Mouse (Mus musculus) v-Abl transformed pro-B cells (cell line): Measurements from ENCODE around the gene Sgpl1.

ENCODE experiments used
- in situ Hi-C, 2 experiments: fragments of 400-800 bp; cut with MboI; formaldehyde crosslinking; loops; one replicate each; pipeline ENCODE4 v1.15.1; 2025; ENCODE audit not compliant: unreplicated experiment in 2 of 2

Sgpl1 gene

DNA sequence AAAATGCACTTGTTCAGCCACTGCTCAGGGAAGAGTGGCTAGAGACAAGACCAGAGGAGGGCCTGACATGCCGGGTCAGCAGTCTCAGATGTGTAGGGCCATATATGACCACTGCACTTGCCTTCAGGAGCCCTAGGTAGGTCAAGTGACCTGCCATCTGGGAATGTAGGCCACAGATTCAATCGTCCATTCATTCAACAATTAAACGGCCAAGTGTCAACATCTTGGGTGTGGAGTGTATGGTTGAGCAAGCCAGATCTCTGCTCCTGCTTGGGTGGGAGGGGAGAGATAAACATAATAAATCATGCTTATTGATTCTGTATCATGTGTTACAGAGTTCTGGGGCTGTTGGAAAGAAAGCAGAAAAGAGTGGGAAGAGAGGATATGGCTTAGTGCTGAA lies 11.1 kb upstream of the Sgpl1 start:
- in situ Hi-C loops, result loop anchor here in 1 of 2 experiments (10.0 kb wide), 1 partner anchor 104 kb away; no protein-coding TSS in a partner anchor

DNA sequence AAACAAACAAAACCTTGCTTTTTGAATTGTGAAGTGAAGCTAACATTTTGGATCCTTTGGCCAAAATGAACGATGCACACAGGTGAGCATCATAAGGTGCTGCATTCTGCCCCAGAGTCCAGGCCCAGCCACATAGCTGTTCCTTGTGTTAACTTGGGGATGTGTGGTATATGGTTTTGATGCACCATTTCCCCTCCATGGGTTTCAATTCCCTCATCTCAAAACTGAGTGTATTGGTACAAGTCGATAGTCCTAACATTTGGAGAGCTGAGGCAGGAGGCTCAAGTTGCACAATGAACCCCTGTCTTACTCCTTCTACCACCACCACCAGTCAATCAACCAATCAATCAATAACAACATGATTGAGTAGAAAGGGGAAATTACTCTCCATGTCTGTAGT lies 8.9 kb upstream of the Sgpl1 start:
- in situ Hi-C loops, result loop anchor here in 1 of 2 experiments (10.0 kb wide), 1 partner anchor 102 kb away; no protein-coding TSS in a partner anchor

DNA sequence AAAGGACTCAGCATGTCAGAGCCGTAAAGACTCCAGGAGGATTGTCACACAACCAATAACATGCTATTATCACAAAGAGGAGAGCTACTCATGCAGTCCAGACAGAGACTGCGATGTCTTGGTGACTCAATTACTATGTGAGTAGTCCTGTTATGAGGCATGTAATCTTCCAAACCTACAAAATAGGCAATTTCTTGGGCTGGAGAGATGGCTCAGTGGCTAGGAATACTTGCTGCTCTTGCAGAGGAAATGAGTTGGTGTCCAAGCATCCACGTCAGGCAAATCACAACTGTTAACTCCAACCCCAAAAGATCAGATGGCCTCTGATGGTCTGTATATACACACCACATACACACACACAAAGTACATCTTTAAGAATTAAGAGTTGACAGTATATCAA lies 8.1 kb upstream of the Sgpl1 start:
- in situ Hi-C loops, result loop anchor here in 1 of 2 experiments (10.0 kb wide), 1 partner anchor 101 kb away; no protein-coding TSS in a partner anchor

DNA sequence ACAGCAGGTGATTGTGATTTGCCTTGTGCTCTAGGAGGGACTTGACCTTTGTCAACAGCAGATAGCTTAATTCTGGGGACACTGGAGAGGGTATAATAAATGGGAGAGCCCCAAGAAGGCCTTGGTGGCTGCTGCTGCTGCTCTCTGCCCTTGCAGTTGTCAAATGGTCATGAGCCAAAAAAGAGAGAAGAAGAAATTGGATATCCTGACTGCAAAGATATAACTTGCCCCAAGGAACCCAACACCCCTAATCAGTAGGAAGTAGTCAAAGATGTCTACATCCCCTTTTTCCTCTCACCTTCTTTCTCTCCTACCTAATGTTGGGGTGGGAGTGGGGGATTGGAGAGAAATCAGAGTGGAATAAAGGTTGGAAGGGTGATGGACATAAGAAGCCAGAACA lies 4.6 kb upstream of the Sgpl1 start:
- in situ Hi-C loops, result loop anchor here in 1 of 2 experiments (10.0 kb wide), 1 partner anchor 97 kb away; no protein-coding TSS in a partner anchor

- in situ Hi-C loops, result loop anchor here in 1 of 2 experiments (10.0 kb wide), 1 partner anchor 96 kb away; no protein-coding TSS in a partner anchor
Observed at GRCm38 (mm10) chr10:61150616-61151015, 3.1 kb upstream of the Sgpl1 start.

DNA sequence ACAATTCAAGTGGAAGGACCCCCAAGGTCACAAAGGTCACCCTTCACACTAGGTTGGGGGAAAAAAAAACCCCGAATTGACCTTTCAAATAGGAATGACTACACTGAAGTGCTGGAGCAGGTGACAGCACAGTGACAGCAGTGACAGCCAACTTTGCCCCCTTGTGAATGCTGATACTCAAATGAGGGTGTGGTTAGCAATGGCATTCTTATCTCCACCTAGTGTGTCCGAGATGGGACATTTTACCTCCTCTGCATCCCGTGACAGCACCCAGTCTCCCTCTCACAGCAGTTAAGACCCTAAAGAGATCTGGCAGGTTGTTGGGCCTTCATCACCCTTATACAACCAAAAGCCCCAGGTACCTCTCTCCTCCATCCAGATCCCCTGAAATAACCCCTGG lies 2.0 kb upstream of the Sgpl1 start:
- in situ Hi-C loops, result loop anchor here (10.0 to 25.0 kb wide), 6 partner anchors 305 to 1313 kb away; partner anchors contain the start of genes Dnajb12 (in 1 of the 2) and Eif4ebp2 (in 1 of the 2)

- in situ Hi-C loops, result loop anchor here (10.0 to 25.0 kb wide), 6 partner anchors 308 to 1316 kb away; partner anchors contain the start of genes Dnajb12 (in 1 of the 2) and Eif4ebp2 (in 1 of the 2)
Observed at GRCm38 (mm10) chr10:61146807-61147156, 721 bp downstream of the Sgpl1 start.

DNA sequence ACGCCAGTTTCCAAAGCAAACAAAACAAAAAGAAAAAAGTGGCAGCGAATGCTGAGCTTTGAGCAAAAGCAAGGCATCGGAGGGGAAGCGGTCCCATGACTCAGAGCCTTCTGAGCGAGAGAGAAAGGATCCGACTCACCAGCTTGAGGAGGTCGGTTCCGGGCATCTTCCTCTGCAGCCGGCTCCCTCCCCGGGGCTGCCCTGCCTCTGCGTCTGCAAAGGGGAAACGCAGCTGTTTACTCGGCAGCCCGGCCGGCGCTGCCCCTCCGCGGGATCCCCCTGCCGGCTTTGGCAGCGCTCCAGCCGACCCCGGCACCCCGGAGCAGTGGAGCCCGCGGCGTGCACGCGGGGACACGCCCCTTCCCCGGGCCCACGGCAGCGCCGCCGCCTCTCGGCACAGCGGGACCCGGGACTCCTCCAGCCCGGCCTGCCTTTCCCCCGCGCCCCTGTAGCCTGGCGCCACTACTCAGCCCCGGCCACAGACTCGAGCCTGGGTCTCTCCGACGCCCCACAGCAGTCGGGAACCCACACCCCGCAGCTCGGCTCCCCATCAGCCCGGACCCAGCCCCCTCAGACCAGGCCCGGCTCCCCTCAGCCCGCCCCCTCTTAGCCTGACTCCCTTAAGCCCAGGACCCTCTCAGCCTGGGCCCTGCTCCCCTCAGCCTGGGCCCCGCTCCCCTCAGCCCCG lies 1.2 kb downstream of the Sgpl1 start:
- in situ Hi-C loops, result loop anchor here (10.0 to 25.0 kb wide), 6 partner anchors 309 to 1316 kb away; partner anchors contain the start of genes Dnajb12 (in 1 of the 2) and Eif4ebp2 (in 1 of the 2)

DNA sequence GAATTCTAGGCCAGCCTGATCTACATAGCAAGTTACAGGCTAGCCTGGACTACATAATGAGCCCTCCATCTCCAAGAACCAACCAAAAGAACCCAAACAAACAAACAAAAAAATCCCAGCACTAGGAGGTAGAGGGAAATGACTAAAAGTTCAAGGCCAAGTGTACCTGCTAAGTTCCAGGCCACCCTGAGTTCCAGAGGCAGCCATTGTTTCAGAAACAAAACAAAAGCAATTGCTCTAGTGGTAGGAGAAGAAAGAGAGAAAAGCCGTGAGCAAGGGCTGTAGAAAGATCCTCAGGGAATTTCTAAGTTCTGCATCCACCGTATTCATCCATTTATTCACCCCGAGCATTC lies 1.8 kb downstream of the Sgpl1 start:
- in situ Hi-C loops, result loop anchor here (10.0 to 25.0 kb wide), 6 partner anchors 309 to 1317 kb away; partner anchors contain the start of genes Dnajb12 (in 1 of the 2) and Eif4ebp2 (in 1 of the 2)

DNA sequence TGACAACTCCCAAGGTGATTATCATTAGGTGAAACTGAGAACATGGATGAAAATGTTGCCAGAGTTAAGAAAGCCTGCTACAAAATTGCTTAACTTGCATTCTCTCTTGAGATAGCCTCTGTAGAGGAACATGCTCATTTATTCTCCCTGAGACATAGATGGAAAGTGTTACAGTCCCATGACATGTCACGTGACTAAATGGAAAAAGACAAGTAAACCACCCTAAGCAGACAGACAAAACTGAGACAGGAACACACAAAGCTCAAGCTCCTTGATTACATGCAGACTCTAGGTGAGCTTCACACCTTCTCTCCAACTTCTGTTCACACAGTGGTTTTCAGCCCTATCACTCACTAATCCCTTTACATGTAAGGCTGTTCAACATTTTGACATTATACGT lies 4.2 kb downstream of the Sgpl1 start:
- in situ Hi-C loops, result loop anchor here (10.0 to 25.0 kb wide), 6 partner anchors 311 to 1319 kb away; partner anchors contain the start of genes Dnajb12 (in 1 of the 2) and Eif4ebp2 (in 1 of the 2)

DNA sequence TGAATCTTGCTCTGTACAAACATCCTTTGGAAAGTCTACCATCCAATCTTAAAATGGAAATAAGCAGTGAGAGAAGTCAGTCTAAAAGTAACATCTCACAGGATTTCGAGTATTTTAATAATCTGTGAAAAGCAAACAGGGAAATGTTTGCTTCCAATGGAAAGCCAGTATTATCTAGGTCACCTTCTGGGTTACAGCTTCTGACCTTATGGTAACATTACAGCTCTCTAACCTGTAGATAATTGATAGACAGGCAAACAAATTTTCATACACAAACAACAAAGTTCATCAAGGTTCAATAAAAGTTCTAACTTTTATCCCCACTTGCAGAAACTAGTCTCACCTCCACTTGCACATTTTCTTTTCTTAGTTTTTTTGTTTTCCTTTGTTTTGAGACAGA lies 9.9 kb downstream of the Sgpl1 start:
- in situ Hi-C loops, result loop anchor here (25.0 kb wide), 4 partner anchors 1050 to 1325 kb away; partner anchors contain the start of gene Dnajb12 (in 1 of the 2)

GRCm38 (mm10) chr10:61135226-61135839 lies 12.2 kb downstream of the Sgpl1 start:
- in situ Hi-C loops, result loop anchor here (25.0 kb wide), 4 partner anchors 1048 to 1327 kb away; partner anchors contain the start of gene Dnajb12 (in 1 of the 2)

DNA sequence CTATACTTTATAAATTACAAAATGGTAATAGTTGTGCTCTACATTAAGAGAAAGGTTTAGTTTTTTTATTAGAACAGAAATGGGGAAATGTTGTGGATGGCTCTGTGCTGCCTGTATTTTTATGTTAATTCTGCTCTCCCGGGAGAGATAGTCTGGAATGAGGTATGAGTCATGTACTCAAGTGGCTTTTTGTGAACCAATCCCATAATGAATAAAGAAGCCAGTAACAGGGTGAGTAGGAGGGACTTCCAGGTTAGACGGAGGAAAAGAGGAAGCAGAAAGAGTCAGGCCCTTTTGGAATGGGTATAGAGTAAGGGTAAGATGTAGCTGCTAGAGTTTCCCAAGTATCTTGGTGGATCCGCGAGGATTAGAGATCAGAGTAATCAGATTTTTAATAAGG lies 13.5 kb downstream of the Sgpl1 start:
- in situ Hi-C loops, result loop anchor here (25.0 kb wide), 4 partner anchors 1047 to 1328 kb away; partner anchors contain the start of gene Dnajb12 (in 1 of the 2)

- in situ Hi-C loops, result loop anchor here (25.0 kb wide), 4 partner anchors 1044 to 1331 kb away; partner anchors contain the start of gene Dnajb12 (in 1 of the 2)
Observed at GRCm38 (mm10) chr10:61130959-61131358, 16.5 kb downstream of the Sgpl1 start.

DNA sequence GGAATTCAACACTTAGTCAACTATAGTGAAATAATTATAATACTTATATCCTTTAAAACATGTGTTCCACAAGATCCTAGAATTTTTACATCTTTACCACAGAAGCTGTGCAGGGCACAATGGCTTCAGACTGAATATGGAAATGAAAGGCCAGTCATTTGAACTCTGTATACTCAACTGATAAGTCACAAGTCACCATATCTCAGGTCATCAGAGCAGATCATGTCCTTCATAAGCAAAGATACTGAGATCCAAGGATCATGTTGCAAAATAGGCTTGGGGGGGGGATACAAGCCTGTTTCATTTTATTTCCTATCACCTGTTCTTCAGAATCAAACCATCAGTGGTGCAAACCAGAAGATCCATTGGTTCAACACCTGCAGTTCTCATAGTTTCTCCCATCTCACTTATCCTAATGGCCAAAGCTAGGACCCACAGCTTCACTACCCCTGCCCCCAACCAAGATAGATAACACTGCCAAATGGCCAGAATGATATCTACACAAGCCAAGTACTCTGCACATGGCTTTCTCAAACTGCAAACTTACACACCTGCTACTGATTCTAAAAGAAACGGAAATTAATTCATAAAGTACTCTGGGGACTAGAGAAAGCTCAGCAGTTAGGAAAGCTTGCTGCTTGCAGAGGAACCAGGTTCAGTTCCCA lies 18.7 kb downstream of the Sgpl1 start:
- in situ Hi-C loops, result loop anchor here (25.0 kb wide), 4 partner anchors 1042 to 1333 kb away; partner anchors contain the start of gene Dnajb12 (in 1 of the 2)

DNA sequence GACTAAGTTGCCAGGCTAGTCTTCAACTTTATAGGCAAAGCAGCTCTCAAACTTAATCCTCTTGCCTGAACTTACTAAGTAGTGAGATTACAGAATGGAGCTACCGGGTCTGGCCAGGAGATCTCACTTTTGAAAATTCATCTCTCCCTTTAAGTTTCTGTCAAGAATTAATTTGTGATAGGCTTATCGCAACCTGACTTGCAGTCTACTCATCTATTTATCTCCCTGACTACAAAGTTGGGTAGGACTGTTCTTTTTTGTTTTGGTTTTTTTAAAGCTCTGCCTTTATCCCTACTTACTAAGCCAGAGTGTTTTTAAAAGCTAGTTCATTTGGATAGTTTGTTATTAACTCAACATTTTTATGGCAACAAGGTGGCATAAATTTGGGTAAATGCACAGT lies 23.0 kb downstream of the Sgpl1 start:
- in situ Hi-C loops, result loop anchor here in 1 of 2 experiments (25.0 kb wide), 1 partner anchor 1638 kb away; no protein-coding TSS in a partner anchor

- in situ Hi-C loops, result loop anchor here in 1 of 2 experiments (25.0 kb wide), 1 partner anchor 1639 kb away; no protein-coding TSS in a partner anchor
Observed at GRCm38 (mm10) chr10:61123276-61123913, 24.1 kb downstream of the Sgpl1 start.

DNA sequence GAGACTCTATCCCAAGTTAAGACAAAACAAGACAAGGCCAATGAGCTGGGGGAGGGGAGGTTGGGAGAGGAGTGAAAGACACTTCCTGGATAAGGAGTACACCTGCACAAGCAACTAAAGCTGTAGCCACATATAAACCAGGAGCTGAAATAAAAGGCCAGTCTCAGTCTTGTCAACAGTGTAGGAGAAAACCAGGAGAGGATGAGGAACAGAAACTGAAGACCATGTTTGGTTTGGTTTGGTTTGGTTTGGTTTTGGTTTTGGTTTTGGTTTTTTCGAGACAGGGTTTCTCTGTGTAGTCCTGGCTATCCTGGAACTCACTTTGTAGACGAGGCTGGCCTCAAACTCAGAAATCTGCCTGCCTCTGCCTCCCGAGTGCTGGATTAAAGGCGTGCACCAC lies 25.8 kb downstream of the Sgpl1 start:
- in situ Hi-C loops, result loop anchor here in 1 of 2 experiments (25.0 kb wide), 1 partner anchor 1641 kb away; no protein-coding TSS in a partner anchor

DNA sequence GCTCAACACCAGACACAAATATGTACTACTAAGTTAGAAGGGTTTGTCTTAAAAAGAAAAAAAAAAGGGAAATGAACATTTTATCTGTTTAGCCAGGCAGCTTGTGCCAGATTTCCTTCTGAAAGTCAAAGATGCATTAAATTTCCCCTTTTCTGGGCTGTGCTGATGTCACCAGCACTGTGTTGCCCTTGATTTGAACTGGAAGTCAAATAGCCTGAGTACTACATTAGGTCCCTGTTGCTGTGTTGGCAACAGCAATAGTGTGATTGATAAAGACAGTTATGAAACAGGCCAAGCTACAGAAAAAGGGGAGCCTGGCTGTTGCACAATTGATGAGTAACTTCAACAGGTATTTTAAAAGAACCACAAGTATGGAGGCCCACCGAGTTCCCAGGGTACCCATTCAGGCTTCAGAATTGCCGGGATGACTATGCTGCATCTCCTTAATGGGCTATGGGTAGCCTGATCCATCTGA lies 33.2 kb downstream of the Sgpl1 start:
- in situ Hi-C loops, result loop anchor here in 1 of 2 experiments (25.0 kb wide), 1 partner anchor 1648 kb away; no protein-coding TSS in a partner anchor
